Mouse (Mus musculus): ENCODE results near the gene Tfcp2l1. TPM values are rescaled to one million over a fixed set of nuclear protein-coding genes. Genes with fewer than 3 reads are reported as not detected.
A peak's percentile ranks its signal among the peaks of the same experiment; 100 is the strongest.

Tfcp2l1 gene
- polyA plus RNA-seq, 1 experiment from 2014 or later: 25.0 TPM

DNA sequence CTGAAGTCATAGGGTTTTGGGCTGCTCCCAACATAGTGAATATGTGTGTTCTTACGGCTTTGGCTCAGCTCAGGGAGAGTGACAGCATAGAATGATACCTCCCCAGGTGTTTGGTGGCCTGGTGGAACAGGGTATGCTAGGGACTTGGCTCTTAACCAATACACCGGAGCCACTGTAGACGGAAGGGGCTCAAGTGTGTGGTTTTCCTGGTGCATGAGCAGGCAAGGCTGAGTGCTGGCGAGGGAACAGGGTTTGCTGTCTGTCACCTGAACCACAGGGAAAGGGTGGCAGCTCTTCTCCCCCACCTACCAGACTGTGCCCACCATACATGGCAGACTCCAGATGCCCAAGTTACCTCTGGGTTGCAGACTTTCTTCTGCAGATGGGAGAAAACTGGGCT is 83.9 kb downstream of the Tfcp2l1 start:
- no peaks in the 10 kb centered on the region for H3K27me3 ChIP-seq
- H3K27ac ChIP-seq: no peak overlapping the region
- H3K4me1 ChIP-seq: no peaks in the 10 kb centered on the region
- H3K9me3 ChIP-seq (replicated peaks): no peaks in the 10 kb centered on the region
- 80% methylated on average over 4 of the region's 4 CpGs for WGBS
- ATAC-seq (replicated peaks; ENCODE audit: low FRiP score): no peak
- no peak overlapping the region for H3K4me2 ChIP-seq
- H3K36me3 ChIP-seq: no peaks in the 10 kb centered on the region
- no peak overlapping the region for H3K9ac ChIP-seq
- H3K4me3 ChIP-seq (replicated peaks): no peak overlapping the region

DNA sequence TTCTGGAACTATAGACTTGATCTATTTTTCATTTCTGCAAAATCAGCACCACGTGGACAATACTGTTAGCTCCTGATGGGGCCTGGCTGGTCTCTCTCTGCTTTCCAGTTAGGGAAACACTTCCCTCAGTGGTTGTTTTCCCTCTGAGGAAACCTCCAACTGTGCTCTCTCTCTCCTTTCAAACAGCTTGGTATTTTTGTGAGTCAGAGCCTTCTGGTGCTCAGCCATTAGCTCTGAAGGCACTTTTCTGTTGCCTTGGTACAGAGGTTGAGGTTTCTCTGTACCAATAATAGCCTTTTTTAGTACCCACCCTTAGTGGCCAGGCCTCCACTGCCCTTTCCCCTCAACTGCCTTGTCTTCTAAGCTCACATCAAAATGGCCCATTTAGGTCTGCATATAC is 88.5 kb downstream of the Tfcp2l1 start:
- Histone ChIP-seq H3K9ac (no peak overlapping the region), H3K4me2 (no peak overlapping the region), H3K27me3 (no peaks in the 10 kb centered on the region), H3K27ac (no peak overlapping the region), H3K4me1 (0 out of 2 replicates have a peak, but pooled peaks cover 2% of the 10 kb centered on the region), H3K9me3 (replicated peaks) (no peaks in the 10 kb centered on the region), H3K36me3 (no peaks in the 10 kb centered on the region), H3K4me3 (replicated peaks) (no peak overlapping the region)
- ATAC-seq (replicated peaks; ENCODE audit: low FRiP score): no peak
- WGBS: 67% methylated on average over 1 of the region's 1 CpGs

DNA sequence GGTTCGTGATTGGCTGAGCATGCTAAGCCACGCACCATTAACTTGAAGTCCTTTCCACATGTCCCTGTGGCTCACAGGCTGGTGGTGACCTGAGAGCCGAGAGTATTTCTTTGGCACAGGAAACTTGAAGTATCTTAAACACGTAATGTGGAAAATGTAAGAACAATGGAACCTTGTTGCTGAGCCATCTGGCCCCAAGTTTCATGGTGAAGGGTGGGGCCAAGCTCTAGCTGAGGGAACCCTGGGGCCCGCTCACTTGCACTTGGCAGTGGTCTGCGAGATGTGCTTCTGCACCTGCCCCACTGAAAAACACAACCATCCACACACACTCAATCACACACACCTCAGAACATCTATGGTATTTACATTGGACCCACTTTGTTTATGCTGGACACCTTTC is 90.3 kb downstream of the Tfcp2l1 start:
- 0 out of 2 replicates have a peak, but pooled peaks cover 2% of the 10 kb centered on the region for H3K4me1 ChIP-seq
- H3K36me3 ChIP-seq: no peaks in the 10 kb centered on the region
- peak; percentile 49; the same call in 1 of the 2 replicates for ATAC-seq (replicated peaks; ENCODE audit: low FRiP score)
- H3K4me3 ChIP-seq (replicated peaks): no peak overlapping the region
- H3K4me2 ChIP-seq: no peak overlapping the region
- H3K27ac ChIP-seq: peak overlapping the region; percentile 52
- H3K9ac ChIP-seq: no peak overlapping the region
- H3K27me3 ChIP-seq: no peaks in the 10 kb centered on the region
- no peaks in the 10 kb centered on the region for H3K9me3 ChIP-seq (replicated peaks)
- WGBS: 59% methylated on average over 6 of the region's 6 CpGs

DNA sequence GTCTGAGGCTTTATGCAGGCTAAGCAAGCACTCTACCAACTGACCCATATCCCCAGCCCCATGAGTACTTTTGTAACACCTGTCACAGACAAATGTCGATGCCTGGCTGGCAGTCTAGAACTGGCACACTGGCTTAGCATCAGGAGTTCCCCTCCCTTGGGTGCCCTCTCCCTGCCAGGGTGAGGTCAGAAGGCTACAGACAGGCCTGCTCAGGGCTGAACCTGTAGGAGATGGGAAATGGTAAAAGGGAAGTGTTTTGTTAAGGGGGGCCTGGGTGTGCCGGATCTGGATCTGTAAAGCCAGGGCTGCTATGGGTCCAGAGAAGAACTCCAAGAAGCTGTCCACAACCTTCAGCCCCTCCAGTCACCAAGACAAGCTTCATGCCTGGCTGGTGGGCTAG is 92.0 kb downstream of the Tfcp2l1 start:
- H3K4me1 ChIP-seq: 0 out of 2 replicates have a peak, but pooled peaks cover 2% of the 10 kb centered on the region
- no peaks in the 10 kb centered on the region for H3K9me3 ChIP-seq (replicated peaks)
- H3K27ac ChIP-seq: no peak overlapping the region
- H3K27me3 ChIP-seq: no peaks in the 10 kb centered on the region
- no peak overlapping the region for H3K4me3 ChIP-seq (replicated peaks)
- no peak overlapping the region for H3K9ac ChIP-seq
- no peak overlapping the region for H3K4me2 ChIP-seq
- H3K36me3 ChIP-seq: no peaks in the 10 kb centered on the region
- 90% methylated on average over 2 of the region's 2 CpGs for WGBS
- no peak for ATAC-seq (replicated peaks; ENCODE audit: low FRiP score)

DNA sequence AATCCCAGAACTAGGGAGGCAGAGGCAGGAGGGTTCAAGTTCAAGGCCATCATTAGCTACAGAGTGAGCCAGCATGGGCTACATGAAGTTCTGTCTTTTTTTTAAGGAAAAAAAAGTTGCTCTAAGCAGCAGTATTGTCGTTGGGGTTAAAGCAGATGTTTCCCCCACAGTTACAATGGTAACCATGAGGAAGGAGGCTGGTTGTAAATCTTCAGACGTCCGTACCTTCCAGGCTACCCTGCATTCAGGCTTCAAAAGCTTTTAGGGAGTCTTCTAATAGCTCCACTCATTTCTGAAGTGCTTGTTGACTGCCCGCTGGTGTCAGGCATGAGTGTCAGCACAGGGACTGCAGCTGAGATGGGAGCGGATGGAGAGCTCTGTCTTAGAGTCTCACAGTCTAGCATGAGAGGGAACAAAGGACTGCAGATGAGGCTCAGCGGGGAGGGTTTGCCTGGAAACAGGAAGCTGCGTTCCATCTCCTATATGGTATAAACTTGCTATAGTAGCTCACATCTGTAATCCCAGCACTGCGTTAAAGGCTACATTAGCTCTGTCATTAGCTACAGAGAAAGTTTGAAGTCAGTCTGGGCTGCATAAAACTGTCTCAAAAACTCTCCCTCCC is 92.8 kb downstream of the Tfcp2l1 start:
- no peaks in the 10 kb centered on the region for H3K9me3 ChIP-seq (replicated peaks)
- H3K9ac ChIP-seq: no peak overlapping the region
- no peaks in the 10 kb centered on the region for H3K36me3 ChIP-seq
- no peaks in the 10 kb centered on the region for H3K27me3 ChIP-seq
- H3K4me3 ChIP-seq (replicated peaks): no peak overlapping the region
- WGBS: 36% methylated on average over 8 of the region's 8 CpGs
- no peak overlapping the region for H3K4me2 ChIP-seq
- no peak overlapping the region for H3K27ac ChIP-seq
- H3K4me1 ChIP-seq: 0 out of 2 replicates have a peak, but pooled peaks cover 2% of the 10 kb centered on the region
- ATAC-seq (replicated peaks; ENCODE audit: low FRiP score): no peak

DNA sequence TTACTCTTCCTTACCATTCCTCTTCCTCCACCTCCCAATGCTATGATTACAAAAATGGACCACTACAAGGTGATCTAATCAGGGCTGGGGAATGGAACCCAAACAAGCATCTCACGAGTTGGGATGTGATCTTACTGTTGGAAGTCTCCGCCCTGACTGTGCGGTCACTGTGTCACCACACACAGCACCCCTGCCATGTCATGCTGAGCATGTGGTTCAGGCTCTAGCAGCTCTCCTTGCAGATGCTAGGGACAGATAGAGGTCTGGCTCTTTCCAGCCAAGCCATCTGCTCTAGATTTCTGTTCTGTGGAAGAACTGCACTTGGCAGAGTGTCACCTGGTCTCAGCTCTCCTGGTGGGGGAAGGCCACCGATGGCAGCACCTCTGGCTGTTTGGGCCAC is 99.3 kb downstream of the Tfcp2l1 start:
- H3K4me3 ChIP-seq (replicated peaks): no peak overlapping the region
- H3K27ac ChIP-seq: no peak overlapping the region
- no peak overlapping the region for H3K9ac ChIP-seq
- WGBS: 79% methylated on average over 4 of the region's 4 CpGs
- H3K4me2 ChIP-seq: no peak overlapping the region
- ATAC-seq (replicated peaks; ENCODE audit: low FRiP score): no peak
- no peaks in the 10 kb centered on the region for H3K9me3 ChIP-seq (replicated peaks)
- 0 out of 2 replicates have a peak, but pooled peaks cover 3% of the 10 kb centered on the region for H3K4me1 ChIP-seq
- no peaks in the 10 kb centered on the region for H3K36me3 ChIP-seq
- no peaks in the 10 kb centered on the region for H3K27me3 ChIP-seq

DNA sequence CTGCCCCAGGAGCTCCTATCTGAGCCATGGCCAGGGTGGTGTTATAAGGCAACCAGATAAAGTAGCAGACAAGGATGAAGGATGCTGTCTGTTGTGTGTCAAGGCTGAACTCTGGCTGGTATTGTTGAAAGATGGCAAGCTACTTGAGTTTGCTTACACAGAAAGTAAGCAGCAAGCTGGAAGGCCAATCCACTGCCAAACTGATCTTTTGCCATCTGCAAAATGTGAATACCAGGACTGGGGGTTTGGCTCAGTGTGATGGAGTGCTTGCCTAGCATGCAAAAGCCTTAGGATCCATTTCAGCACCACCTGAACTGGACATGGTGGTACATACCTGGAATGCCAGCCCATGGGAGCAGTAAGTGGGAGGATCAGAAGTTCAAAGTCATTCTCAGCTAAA is 101.1 kb downstream of the Tfcp2l1 start:
- H3K9ac ChIP-seq: no peak overlapping the region
- 0 out of 2 replicates have a peak, but pooled peaks cover 3% of the 10 kb centered on the region for H3K4me1 ChIP-seq
- no peaks in the 10 kb centered on the region for H3K36me3 ChIP-seq
- H3K27me3 ChIP-seq: no peaks in the 10 kb centered on the region
- H3K27ac ChIP-seq: no peak overlapping the region
- no peak for ATAC-seq (replicated peaks; ENCODE audit: low FRiP score)
- no peak overlapping the region for H3K4me2 ChIP-seq
- H3K9me3 ChIP-seq (replicated peaks): no peaks in the 10 kb centered on the region
- H3K4me3 ChIP-seq (replicated peaks): no peak overlapping the region

Other genes with a start within 250 kb of the Tfcp2l1 start
- 43.9 and 50.1 TPM in 2 replicates for gene Clasp1, start 238.9 kb upstream of the Tfcp2l1 start, polyA plus RNA-seq (2015; fragmentation: Nextera tagmentation; extraction: Ambion mirVana)